Mouse (Mus musculus) lung, postnatal 0 days (tissue): ENCODE measurements around the gene Adcy2. TPM values are rescaled to one million over a fixed set of nuclear protein-coding genes. Genes with fewer than 3 reads are reported as not detected.

Experiments used
- ATAC-seq: fragments of 200-750 bp; cut with Nextera tagmentation; 2 replicates; pipeline ENCODE4 v1.8.0; 2017; ENCODE audit warnings: moderate library complexity
- DNase-seq: peaks from one replicate; pipeline ENCODE4 v3.0.0-alpha.2; 2016; ENCODE audit warnings: low spot score
- H3K27ac ChIP-seq: fragments of 300-500 bp; sonication (generic); 2 replicates; pipeline ENCODE4 v1.5.1; 2014; ENCODE audit warnings: antibody characterized with exemption, mild to moderate bottlenecking, low read length, mixed read lengths
- H3K27me3 ChIP-seq: fragments of 300-500 bp; sonication (generic); replicated peaks from 2 replicates; pipeline ENCODE4 v1.6.1; 2014; ENCODE audit warnings: low read length, mixed read lengths; ENCODE audit not compliant: insufficient read depth
- H3K36me3 ChIP-seq: fragments of 300-500 bp; sonication (generic); 2 replicates; pipeline ENCODE4 v1.6.1; 2014; ENCODE audit warnings: low read length, mixed read lengths; ENCODE audit not compliant: insufficient read depth
- H3K4me1 ChIP-seq: fragments of 300-500 bp; sonication (generic); 2 replicates; pipeline ENCODE4 v1.6.1; 2014; ENCODE audit warnings: antibody characterized with exemption, low read depth, low read length, mixed read lengths; ENCODE audit not compliant: insufficient read depth
- H3K4me2 ChIP-seq: fragments of 300-500 bp; sonication (generic); replicated peaks from 2 replicates; pipeline ENCODE4 v1.6.1; 2014; ENCODE audit warnings: low read depth, mild to moderate bottlenecking, low read length, moderate library complexity, mixed read lengths
- H3K4me3 ChIP-seq: fragments of 300-500 bp; sonication (generic); 2 replicates; pipeline ENCODE4 v1.5.1; 2014; ENCODE audit warnings: low read depth, low read length
- H3K9ac ChIP-seq: fragments of 300-500 bp; sonication (generic); replicated peaks from 2 replicates; pipeline ENCODE4 v1.6.1; 2014; ENCODE audit warnings: low read depth, mild to moderate bottlenecking
- H3K9me3 ChIP-seq: fragments of 300-500 bp; sonication (generic); 2 replicates; pipeline ENCODE4 v1.6.1; 2016; ENCODE audit warnings: low read length, mixed read lengths
- CTCF ChIP-seq: IDR thresholded peaks from 2 replicates; pipeline ENCODE4 v1.5.1; 2016; ENCODE audit warnings: antibody characterized with exemption, mild to moderate bottlenecking
- EP300 ChIP-seq: IDR thresholded peaks from 2 replicates; pipeline ENCODE4 v1.6.1; 2016; ENCODE audit warnings: antibody characterized with exemption, mild to moderate bottlenecking, control low read depth
- WGBS: fragments of 180-500 bp; shearing (Covaris S2); extraction: QIAGEN DNeasy Blood & Tissue Kit; methylation state at CpG from one replicate; pipeline ENCODE4 v1.1.7; 2014; 5-methylcytosine and 5-hydroxymethylcytosine counted together
- polyA plus RNA-seq: library from polyadenylated mRNA; unstranded; fragments of >200 nt; fragmentation: Nextera tagmentation; extraction: Ambion mirVana; gene quantifications from 2 replicates; pipeline ENCODE4 v1.2.1, GENCODE M21; 2015

The Adcy2 gene
- polyA plus RNA-seq, 1 experiment from 2014 or later: 12.5 TPM

GRCm38 (mm10) chr13:69023239-69023638 is 23.9 kb upstream of the Adcy2 start:
- no peak overlapping the region for H3K27ac ChIP-seq
- no peaks in the 10 kb centered on the region for H3K36me3 ChIP-seq
- no peaks in the 10 kb centered on the region for H3K9me3 ChIP-seq
- DNase-seq (no peak), ATAC-seq (no peak)
- 78% methylated on average over 2 of the region's 2 CpGs for WGBS
- no peak overlapping the region for H3K4me3 ChIP-seq
- H3K9ac ChIP-seq: no peak overlapping the region
- H3K27me3 ChIP-seq: no peaks in the 10 kb centered on the region
- no peak for TF ChIP-seq CTCF
- no peak for TF ChIP-seq EP300
- H3K4me2 ChIP-seq: no peak overlapping the region
- H3K4me1 ChIP-seq: no peaks in the 10 kb centered on the region

GRCm38 (mm10) chr13:69020574-69020973 is 21.2 kb upstream of the Adcy2 start:
- WGBS: 64% methylated on average over 2 of the region's 2 CpGs
- no peak overlapping the region for H3K4me3 ChIP-seq
- no peak for ATAC-seq

GRCm38 (mm10) chr13:69006915-69007314 is 7.6 kb upstream of the Adcy2 start:
- 55% methylated on average over 5 of the region's 5 CpGs for WGBS
- Histone ChIP-seq H3K9me3 (no peaks in the 10 kb centered on the region), H3K36me3 (no peaks in the 10 kb centered on the region), H3K27me3 (no peaks in the 10 kb centered on the region), H3K4me1 (no peaks in the 10 kb centered on the region), H3K4me3 (no peak overlapping the region), H3K9ac (no peak overlapping the region), H3K27ac (no peak overlapping the region), H3K4me2 (no peak overlapping the region)
- no peak for DNase-seq
- no peak for ATAC-seq
- no peak for TF ChIP-seq EP300
- TF ChIP-seq CTCF: no peak

More at GRCm38 (mm10) chr13:69020574-69020973, 21.2 kb upstream of the Adcy2 start:
- no peak for DNase-seq
- Histone ChIP-seq H3K36me3 (no peaks in the 10 kb centered on the region), H3K9ac (no peak overlapping the region), H3K9me3 (no peaks in the 10 kb centered on the region), H3K27me3 (no peaks in the 10 kb centered on the region), H3K4me1 (no peaks in the 10 kb centered on the region), H3K27ac (no peak overlapping the region), H3K4me2 (no peak overlapping the region)
- TF ChIP-seq CTCF (no peak), EP300 (no peak)

GRCm38 (mm10) chr13:69006091-69006490 is 6.8 kb upstream of the Adcy2 start:
- H3K9ac ChIP-seq: no peak overlapping the region
- WGBS: 72% methylated on average over 4 of the region's 4 CpGs
- no peak overlapping the region for H3K27ac ChIP-seq
- ATAC-seq (no peak), DNase-seq (no peak)
- H3K9me3 ChIP-seq: no peaks in the 10 kb centered on the region
- H3K4me1 ChIP-seq: no peaks in the 10 kb centered on the region
- no peak overlapping the region for H3K4me3 ChIP-seq
- H3K36me3 ChIP-seq: no peaks in the 10 kb centered on the region
- TF ChIP-seq CTCF: no peak
- TF ChIP-seq EP300: no peak
- no peak overlapping the region for H3K4me2 ChIP-seq
- no peaks in the 10 kb centered on the region for H3K27me3 ChIP-seq

- DNase-seq (no peak), ATAC-seq (no peak)
- Histone ChIP-seq H3K4me2 (no peak overlapping the region), H3K9ac (no peak overlapping the region), H3K27me3 (no peaks in the 10 kb centered on the region), H3K9me3 (no peaks in the 10 kb centered on the region), H3K27ac (no peak overlapping the region), H3K4me1 (no peaks in the 10 kb centered on the region), H3K4me3 (no peak overlapping the region), H3K36me3 (no peaks in the 10 kb centered on the region)
- WGBS: 77% methylated on average over 4 of the region's 4 CpGs
- no peak for TF ChIP-seq EP300
- no peak for TF ChIP-seq CTCF
These were observed 5.1 kb upstream of the Adcy2 start for GRCm38 (mm10) chr13:69004406-69004805.

- no peak for DNase-seq
These were observed 3.3 kb upstream of the Adcy2 start for GRCm38 (mm10) chr13:69002631-69003030.

GRCm38 (mm10) chr13:69002173-69002572 is 2.8 kb upstream of the Adcy2 start:
- ATAC-seq (no peak), DNase-seq (peak; percentile 80)
- no peak overlapping the region for H3K4me2 ChIP-seq
- H3K4me3 ChIP-seq: no peak overlapping the region
- 25% methylated on average over 4 of the region's 4 CpGs for WGBS
- TF ChIP-seq CTCF: peak; percentile 76
- no peak for TF ChIP-seq EP300
- no peaks in the 10 kb centered on the region for H3K36me3 ChIP-seq
- H3K27ac ChIP-seq: no peak overlapping the region
- no peaks in the 10 kb centered on the region for H3K4me1 ChIP-seq
- H3K9me3 ChIP-seq: no peaks in the 10 kb centered on the region
- H3K9ac ChIP-seq: no peak overlapping the region
- H3K27me3 ChIP-seq: no peaks in the 10 kb centered on the region

More at GRCm38 (mm10) chr13:69002631-69003030, 3.3 kb upstream of the Adcy2 start:
- Histone ChIP-seq H3K36me3 (no peaks in the 10 kb centered on the region), H3K9me3 (no peaks in the 10 kb centered on the region), H3K4me1 (no peaks in the 10 kb centered on the region), H3K27ac (no peak overlapping the region), H3K9ac (no peak overlapping the region), H3K27me3 (no peaks in the 10 kb centered on the region), H3K4me2 (no peak overlapping the region), H3K4me3 (no peak overlapping the region)
- TF ChIP-seq EP300 (no peak), CTCF (no peak)
- 45% methylated on average over 5 of the region's 5 CpGs for WGBS
- ATAC-seq: no peak
